Mouse (Mus musculus) liver, adult 2 months (tissue): ENCODE data around the gene Yars.

Source experiments
- CTCF ChIP-seq: fragments of 200-500 bp; IDR thresholded peaks from 2 replicates; pipeline ENCODE4 v1.5.1; 2011; ENCODE audit warnings: low read depth, low read length, control low read depth
- POLR2A ChIP-seq: fragments of 200-500 bp; IDR thresholded peaks from 2 replicates; pipeline ENCODE4 v1.6.1; 2011; ENCODE audit warnings: low read length, control low read depth; ENCODE audit not compliant: insufficient read depth; ENCODE audit errors: extremely low read depth

DNA sequence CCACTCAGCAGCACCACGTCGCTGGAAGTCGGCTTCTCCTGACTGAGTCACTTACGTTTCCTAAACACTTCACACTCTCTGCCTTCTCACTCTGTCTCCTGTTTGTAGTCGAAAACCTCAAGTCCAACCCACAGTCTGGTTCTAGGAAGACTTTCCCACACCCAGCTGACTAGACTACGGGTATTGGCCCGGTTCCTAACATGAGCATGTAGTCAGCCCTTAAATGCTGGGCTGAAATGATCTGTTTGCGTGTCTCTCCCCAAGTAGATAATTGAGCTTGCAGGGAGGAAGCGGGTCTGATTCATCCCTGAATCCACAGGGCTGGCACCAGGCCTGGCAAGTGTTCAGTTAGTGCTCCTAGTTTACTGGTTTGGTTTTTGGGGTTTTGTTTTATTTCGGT, 15.1 kb downstream of the Yars start:
- no peak for TF ChIP-seq CTCF
- TF ChIP-seq POLR2A = no peak
